Mouse (Mus musculus) spleen, adult 12 weeks (tissue): ENCODE results near the gene Ggt6.

Source experiments
- DNase-seq: peaks from one replicate; pipeline ENCODE4 v3.0.0; 2022; ENCODE audit warnings: low spot score

Gene Ggt6

GRCm38 (mm10) chr11:72476074-72476625, 40.8 kb downstream of the Ggt6 start:
- DNase-seq: no peak

DNA sequence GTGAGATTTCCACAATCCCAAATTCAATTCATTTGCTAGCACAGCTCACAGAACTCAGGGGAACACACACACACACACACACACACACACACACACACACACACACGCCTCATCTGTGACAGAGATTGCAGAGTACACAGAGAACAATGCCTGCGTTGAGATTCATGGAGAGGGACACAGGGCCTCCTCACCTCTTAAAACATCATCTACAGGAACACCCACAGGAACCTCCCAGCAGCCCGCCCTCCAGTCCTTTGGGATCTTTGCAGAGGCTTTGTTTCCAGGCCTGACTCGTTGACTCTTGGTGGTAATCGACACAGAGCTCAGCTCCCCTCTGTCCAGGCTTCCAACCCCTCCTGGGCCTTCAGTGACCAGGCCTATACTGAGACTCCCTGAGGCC, 41.9 kb downstream of the Ggt6 start:
- no peak for DNase-seq

- no peak for DNase-seq
These were observed 42.3 kb downstream of the Ggt6 start for GRCm38 (mm10) chr11:72477653-72478052.

- no peak for DNase-seq
These were observed 42.9 kb downstream of the Ggt6 start for GRCm38 (mm10) chr11:72478228-72478627.

GRCm38 (mm10) chr11:72479499-72479898, 44.2 kb downstream of the Ggt6 start:
- DNase-seq: no peak

DNA sequence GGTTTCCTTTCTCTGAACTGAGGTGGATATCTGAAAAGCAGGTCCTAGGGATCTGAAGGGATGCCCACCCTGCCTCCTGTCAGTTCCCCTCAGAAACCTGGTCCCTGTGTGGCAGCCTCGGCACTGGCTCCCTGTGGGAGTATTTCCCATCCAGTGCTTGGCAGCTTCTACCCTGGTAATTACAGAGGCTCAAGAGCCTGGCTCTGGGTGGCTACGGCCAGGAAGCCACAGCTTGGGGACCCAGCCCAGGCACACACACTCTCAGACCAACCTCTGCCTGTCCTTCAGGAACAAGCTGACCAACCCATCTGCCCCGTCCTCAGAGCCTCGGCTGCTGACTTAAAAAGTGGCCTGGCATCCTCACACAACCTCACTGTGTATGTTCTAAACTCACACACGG, 46.0 kb downstream of the Ggt6 start:
- DNase-seq: no peak

DNA sequence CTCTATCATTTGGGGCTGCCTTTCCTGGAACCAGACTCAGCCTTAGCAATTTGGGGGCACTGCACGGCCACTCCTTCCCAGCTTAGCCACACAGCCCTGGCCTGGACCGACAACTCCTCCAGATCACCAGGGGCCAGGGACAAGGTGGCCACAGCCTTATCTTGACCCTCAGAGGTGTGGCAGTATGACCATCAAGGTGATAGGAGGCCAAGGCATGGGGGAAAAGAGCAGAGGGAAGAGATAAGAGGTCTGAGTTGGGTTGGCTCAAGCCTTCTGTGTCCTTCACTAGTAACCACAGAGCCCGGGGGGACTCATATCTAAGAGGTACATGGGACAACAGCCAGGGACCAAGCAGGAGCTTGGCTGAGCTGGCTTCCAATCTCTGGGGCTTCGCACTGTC, 46.6 kb downstream of the Ggt6 start:
- no peak for DNase-seq

GRCm38 (mm10) chr11:72484549-72484948, 49.2 kb downstream of the Ggt6 start:
- no peak for DNase-seq

- DNase-seq: no peak
These were observed 49.8 kb downstream of the Ggt6 start for GRCm38 (mm10) chr11:72485157-72485556.

DNA sequence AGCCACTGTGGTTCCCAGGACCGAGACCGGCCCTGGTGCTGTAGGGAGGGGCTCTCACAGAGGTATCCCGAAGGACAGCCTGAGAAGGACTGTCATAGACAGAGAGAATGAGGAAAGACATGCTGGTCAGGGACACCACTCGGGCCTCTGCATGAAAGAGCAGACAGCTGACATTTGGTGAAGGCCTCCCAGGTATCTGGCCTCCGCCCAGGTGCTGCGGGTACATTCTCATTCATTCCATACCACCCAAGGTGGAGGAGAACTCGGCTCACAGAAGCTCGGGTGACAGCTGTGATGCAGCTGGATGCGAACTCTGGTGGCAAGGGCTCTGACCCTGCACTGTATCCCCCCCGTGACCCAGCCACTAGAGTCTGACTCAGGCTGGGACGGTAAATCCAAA, 50.6 kb downstream of the Ggt6 start:
- no peak for DNase-seq

GRCm38 (mm10) chr11:72487171-72487570, 51.8 kb downstream of the Ggt6 start:
- no peak for DNase-seq

DNA sequence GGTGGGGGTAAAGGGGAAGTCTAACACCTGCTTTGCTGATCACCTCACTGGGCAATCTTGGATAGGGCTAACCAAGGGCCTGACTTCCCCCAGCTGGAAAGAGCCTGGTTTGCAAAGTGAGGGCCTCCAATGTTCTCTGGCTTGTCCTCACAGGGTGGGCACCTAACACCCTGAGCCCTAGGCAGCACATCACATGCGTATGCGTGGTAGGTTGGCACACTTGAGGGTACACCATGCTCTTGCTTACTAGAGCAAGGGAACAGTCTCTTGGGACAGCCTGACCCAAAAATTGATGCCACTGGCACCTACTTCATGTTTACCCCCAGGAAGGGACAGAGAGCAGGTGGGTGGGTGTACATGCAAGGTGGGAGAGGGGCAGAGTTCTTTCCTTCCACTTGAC, 52.4 kb downstream of the Ggt6 start:
- DNase-seq: no peak
